Mouse (Mus musculus) activated CD4-positive, CD25-positive, alpha-beta regulatory T cell, adult 4 months (primary cell): ENCODE data around the gene Gemin6. TPM values are rescaled to one million over a fixed set of nuclear protein-coding genes. Genes with fewer than 3 reads are reported as not detected.
"Not testable (repeated sequence)": the region's sequence is repeated elsewhere in the genome, so short reads cannot be mapped to it uniquely, and the experiment has no call there.

Experiments
- ATAC-seq: one replicate; pipeline ENCODE4 v1.8.0; 2017
- polyA plus RNA-seq, 2 experiments: library from polyadenylated mRNA; unstranded; fragments of 100-300 nt; shearing (Covaris generic); gene quantifications; one replicate each; pipeline ENCODE4 v1.2.1; 2017

Gemin6 gene
- polyA plus RNA-seq, 2 experiments from 2014 or later, result 14.7 to 14.9 TPM

GRCm38 (mm10) chr17:80235477-80235876, 11.2 kb downstream of the Gemin6 start:
- ATAC-seq, result no peak

GRCm38 (mm10) chr17:80236805-80237204, 12.6 kb downstream of the Gemin6 start:
- ATAC-seq, result no peak

GRCm38 (mm10) chr17:80237475-80237874, 13.2 kb downstream of the Gemin6 start:
- no peak for ATAC-seq

- no peak for ATAC-seq
Measured at GRCm38 (mm10) chr17:80241594-80241993, 17.4 kb downstream of the Gemin6 start.

GRCm38 (mm10) chr17:80243116-80243515, 18.9 kb downstream of the Gemin6 start:
- no peak for ATAC-seq

- ATAC-seq, result no peak
Measured at GRCm38 (mm10) chr17:80252757-80253525, 28.7 kb downstream of the Gemin6 start.

GRCm38 (mm10) chr17:80254421-80254820, 30.2 kb downstream of the Gemin6 start:
- no peak for ATAC-seq

- ATAC-seq, result no peak
Measured at GRCm38 (mm10) chr17:80255208-80255607, 31.0 kb downstream of the Gemin6 start.

GRCm38 (mm10) chr17:80267065-80267464, 42.8 kb downstream of the Gemin6 start:
- ATAC-seq, result no peak

GRCm38 (mm10) chr17:80268151-80268550, 43.9 kb downstream of the Gemin6 start:
- ATAC-seq, result no peak

GRCm38 (mm10) chr17:80270622-80271021, 46.4 kb downstream of the Gemin6 start:
- ATAC-seq, result not testable (repeated sequence)

Other genes starting within 250 kb of the Gemin6 start
- 10 to 100 TPM; 22.2 to 32.4 TPM for gene Hnrnpll, start 162.1 kb upstream of the Gemin6 start, polyA plus RNA-seq
- gene Galm, start 97.0 kb upstream of the Gemin6 start, polyA plus RNA-seq, result 10 to 100 TPM; 33.3 to 40.7 TPM
- 100 to 1,000 TPM; 467 to 529 TPM for gene Srsf7, start 17.1 kb upstream of the Gemin6 start, polyA plus RNA-seq
- not detected for gene Ttc39d, start 17.0 kb upstream of the Gemin6 start, polyA plus RNA-seq
- 1 to 10 TPM; 2.4 to 2.6 TPM for gene Morn2, start 65.8 kb downstream of the Gemin6 start, polyA plus RNA-seq
- gene Dhx57, start 66.0 kb downstream of the Gemin6 start, polyA plus RNA-seq, result 1 to 10 TPM; 7.0 to 8.6 TPM
- under 1 TPM in 1 of 2 experiments, not detected in 1; 0.37 TPM for gene Arhgef33, start 83.0 kb downstream of the Gemin6 start, polyA plus RNA-seq
- not detected for gene Gm10190, start 149.1 kb downstream of the Gemin6 start, polyA plus RNA-seq